Mouse (Mus musculus): ENCODE data around the gene Slc9a9. TPM values are rescaled to one million over a fixed set of nuclear protein-coding genes. Genes with fewer than 3 reads are reported as not detected.

Slc9a9 gene
- polyA plus RNA-seq, 2 experiments, result 3.7 to 5.1 TPM

DNA sequence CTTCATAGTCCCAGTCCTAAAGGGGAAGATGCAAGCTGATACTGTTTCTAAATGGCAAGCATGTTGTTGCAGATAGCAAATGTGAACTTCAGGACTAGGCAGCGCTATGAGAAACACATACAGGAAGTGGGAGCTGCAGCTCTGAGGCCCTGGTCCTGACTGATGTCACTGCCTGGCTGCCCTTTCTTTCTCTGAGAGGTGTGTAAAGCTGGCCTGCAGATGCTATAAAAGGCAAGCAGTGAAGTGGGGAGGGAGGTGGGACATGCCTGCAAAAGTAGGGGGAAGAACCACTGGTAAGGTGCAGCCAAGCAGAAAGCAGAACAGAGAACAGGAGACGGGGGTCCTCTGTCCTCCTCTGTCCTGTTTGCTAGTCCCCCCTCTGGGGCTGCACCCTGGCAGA, 285.9 kb downstream of the Slc9a9 start:
- no peaks in the 10 kb centered on the region for H3K4me1 ChIP-seq (ENCODE audit: control insufficient read depth, insufficient read depth, low read length)
- H3K4me2 ChIP-seq (replicated peaks; ENCODE audit: low read depth, low read length, severe bottlenecking), result no peak overlapping the region
- no peak for DNase-seq (ENCODE audit: low spot score)
- H3K27me3 ChIP-seq (ENCODE audit: control insufficient read depth, insufficient read depth, low read length), result no peaks in the 10 kb centered on the region
- no peak overlapping the region for H3K27ac ChIP-seq (replicated peaks; ENCODE audit: low read depth, low read length)
- no peak overlapping the region for H3K9ac ChIP-seq (ENCODE audit: low read depth, low read length, severe bottlenecking)
- no peak overlapping the region for H3K4me3 ChIP-seq (replicated peaks; ENCODE audit: low read length)
- no peaks in the 10 kb centered on the region for H3K36me3 ChIP-seq (ENCODE audit: control insufficient read depth, insufficient read depth, low read length)
- no peak for TF ChIP-seq POLR2A (IDR thresholded peaks at IDR 0.05; ENCODE audit: borderline replicate concordance, extremely low read depth, insufficient read depth, insufficient read length)
- ATAC-seq (ENCODE audit: low FRiP score, low read depth), result no peak
- H3K9me3 ChIP-seq (ENCODE audit: control insufficient read depth, low read length), result no peaks in the 10 kb centered on the region
- WGBS, result 41% methylated on average over 2 of the region's 2 CpGs

GRCm38 (mm10) chr9:94958382-94958781, 288.7 kb downstream of the Slc9a9 start:
- no peak overlapping the region for H3K4me3 ChIP-seq (replicated peaks; ENCODE audit: low read length)
- 60% methylated on average over 2 of the region's 2 CpGs for WGBS
- no peaks in the 10 kb centered on the region for H3K36me3 ChIP-seq (ENCODE audit: control insufficient read depth, insufficient read depth, low read length)
- ATAC-seq (ENCODE audit: low FRiP score, low read depth) (no peak), DNase-seq (ENCODE audit: low spot score) (no peak)
- H3K4me1 ChIP-seq (ENCODE audit: control insufficient read depth, insufficient read depth, low read length), result no peaks in the 10 kb centered on the region
- no peak overlapping the region for H3K9ac ChIP-seq (ENCODE audit: low read depth, low read length, severe bottlenecking)
- no peaks in the 10 kb centered on the region for H3K27me3 ChIP-seq (ENCODE audit: control insufficient read depth, insufficient read depth, low read length)
- H3K27ac ChIP-seq (replicated peaks; ENCODE audit: low read depth, low read length), result no peak overlapping the region
- no peak overlapping the region for H3K4me2 ChIP-seq (replicated peaks; ENCODE audit: low read depth, low read length, severe bottlenecking)
- H3K9me3 ChIP-seq (ENCODE audit: control insufficient read depth, low read length), result no peaks in the 10 kb centered on the region
- no peak for TF ChIP-seq POLR2A (IDR thresholded peaks at IDR 0.05; ENCODE audit: borderline replicate concordance, extremely low read depth, insufficient read depth, insufficient read length)

DNA sequence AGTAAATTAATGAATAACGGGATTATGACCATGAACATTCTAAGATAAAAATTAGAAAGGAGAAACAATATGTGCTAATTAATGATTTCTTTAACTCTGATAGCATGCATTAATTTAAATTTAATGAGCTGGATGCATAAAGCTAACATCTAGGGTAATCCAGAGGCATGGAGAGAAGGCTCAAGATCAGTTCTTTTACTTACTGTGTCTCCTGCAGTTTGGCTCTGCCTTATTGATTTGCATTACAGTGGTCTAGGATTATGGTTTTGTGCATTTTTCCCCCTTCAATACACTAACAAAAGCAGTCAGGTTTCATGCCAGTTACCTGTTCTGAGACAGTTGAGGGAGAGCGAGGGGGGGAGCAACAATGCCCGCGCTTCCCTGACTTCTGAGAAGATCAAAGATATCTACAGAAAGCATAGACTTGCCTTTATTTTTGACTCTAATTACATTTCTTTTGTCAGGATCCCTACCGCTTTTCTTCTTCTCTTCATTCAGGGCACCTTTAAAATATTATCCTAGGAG, 298.9 kb downstream of the Slc9a9 start:
- WGBS, result 88% methylated on average over 5 of the region's 5 CpGs
- Histone ChIP-seq H3K36me3 (ENCODE audit: control insufficient read depth, insufficient read depth, low read length) (no peaks in the 10 kb centered on the region), H3K9me3 (ENCODE audit: control insufficient read depth, low read length) (no peaks in the 10 kb centered on the region), H3K27me3 (ENCODE audit: control insufficient read depth, insufficient read depth, low read length) (no peaks in the 10 kb centered on the region), H3K4me2 (replicated peaks; ENCODE audit: low read depth, low read length, severe bottlenecking) (no peak overlapping the region), H3K4me3 (replicated peaks; ENCODE audit: low read length) (no peak overlapping the region), H3K27ac (replicated peaks; ENCODE audit: low read depth, low read length) (no peak overlapping the region), H3K4me1 (ENCODE audit: control insufficient read depth, insufficient read depth, low read length) (no peaks in the 10 kb centered on the region), H3K9ac (ENCODE audit: low read depth, low read length, severe bottlenecking) (no peak overlapping the region)
- DNase-seq (ENCODE audit: low spot score) (no peak), ATAC-seq (ENCODE audit: low FRiP score, low read depth) (no peak)
- no peak for TF ChIP-seq POLR2A (IDR thresholded peaks at IDR 0.05; ENCODE audit: borderline replicate concordance, extremely low read depth, insufficient read depth, insufficient read length)

- H3K4me2 ChIP-seq (replicated peaks; ENCODE audit: low read depth, low read length, severe bottlenecking), result no peak overlapping the region
- TF ChIP-seq POLR2A (IDR thresholded peaks at IDR 0.05; ENCODE audit: borderline replicate concordance, extremely low read depth, insufficient read depth, insufficient read length), result no peak
- no peak overlapping the region for H3K9ac ChIP-seq (ENCODE audit: low read depth, low read length, severe bottlenecking)
- no peaks in the 10 kb centered on the region for H3K4me1 ChIP-seq (ENCODE audit: control insufficient read depth, insufficient read depth, low read length)
- H3K36me3 ChIP-seq (ENCODE audit: control insufficient read depth, insufficient read depth, low read length), result no peaks in the 10 kb centered on the region
- DNase-seq (ENCODE audit: low spot score), result no peak
- 43% methylated on average over 1 of the region's 1 CpGs for WGBS
- H3K27ac ChIP-seq (replicated peaks; ENCODE audit: low read depth, low read length), result no peak overlapping the region
- no peaks in the 10 kb centered on the region for H3K9me3 ChIP-seq (ENCODE audit: control insufficient read depth, low read length)
- ATAC-seq (ENCODE audit: low FRiP score, low read depth), result no peak
- H3K4me3 ChIP-seq (replicated peaks; ENCODE audit: low read length), result no peak overlapping the region
- no peaks in the 10 kb centered on the region for H3K27me3 ChIP-seq (ENCODE audit: control insufficient read depth, insufficient read depth, low read length)
Observed at GRCm38 (mm10) chr9:94969131-94969530, 299.4 kb downstream of the Slc9a9 start.

- no peak for ATAC-seq (ENCODE audit: low FRiP score, low read depth)
- 71% methylated on average over 2 of the region's 2 CpGs for WGBS
- TF ChIP-seq POLR2A (IDR thresholded peaks at IDR 0.05; ENCODE audit: borderline replicate concordance, extremely low read depth, insufficient read depth, insufficient read length), result no peak
- Histone ChIP-seq H3K27ac (replicated peaks; ENCODE audit: low read depth, low read length) (no peak overlapping the region), H3K9me3 (ENCODE audit: control insufficient read depth, low read length) (no peaks in the 10 kb centered on the region), H3K9ac (ENCODE audit: low read depth, low read length, severe bottlenecking) (no peak overlapping the region), H3K27me3 (ENCODE audit: control insufficient read depth, insufficient read depth, low read length) (no peaks in the 10 kb centered on the region), H3K36me3 (ENCODE audit: control insufficient read depth, insufficient read depth, low read length) (no peaks in the 10 kb centered on the region), H3K4me3 (replicated peaks; ENCODE audit: low read length) (no peak overlapping the region), H3K4me1 (ENCODE audit: control insufficient read depth, insufficient read depth, low read length) (no peaks in the 10 kb centered on the region), H3K4me2 (replicated peaks; ENCODE audit: low read depth, low read length, severe bottlenecking) (no peak overlapping the region)
- no peak for DNase-seq (ENCODE audit: low spot score)
Observed at GRCm38 (mm10) chr9:94972021-94972420, 302.3 kb downstream of the Slc9a9 start.

DNA sequence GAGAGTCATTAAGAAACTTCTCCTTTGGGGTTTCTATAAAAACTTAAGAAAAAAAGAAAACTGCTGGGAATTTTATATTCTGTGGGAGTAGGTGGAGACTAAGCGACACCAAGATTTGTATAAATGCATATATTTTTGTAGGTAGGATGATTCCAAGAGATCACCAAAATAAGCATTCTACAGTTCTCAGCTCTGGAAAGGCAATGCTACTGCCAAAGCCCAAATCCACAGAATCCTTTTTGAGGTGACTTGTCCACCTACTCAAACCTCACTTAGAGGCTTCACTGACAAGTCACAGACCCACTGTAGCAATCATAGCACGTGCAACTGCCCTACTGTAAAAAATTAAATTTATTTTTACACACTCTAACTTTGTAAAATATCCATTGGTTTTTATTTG, 303.0 kb downstream of the Slc9a9 start:
- 83% methylated on average over 2 of the region's 2 CpGs for WGBS
- DNase-seq (ENCODE audit: low spot score), result no peak

More for the DNA sequence above, 303.0 kb downstream of the Slc9a9 start:
- no peaks in the 10 kb centered on the region for H3K27me3 ChIP-seq (ENCODE audit: control insufficient read depth, insufficient read depth, low read length)
- H3K4me1 ChIP-seq (ENCODE audit: control insufficient read depth, insufficient read depth, low read length), result no peaks in the 10 kb centered on the region
- ATAC-seq (ENCODE audit: low FRiP score, low read depth), result no peak
- no peak for TF ChIP-seq POLR2A (IDR thresholded peaks at IDR 0.05; ENCODE audit: borderline replicate concordance, extremely low read depth, insufficient read depth, insufficient read length)
- H3K36me3 ChIP-seq (ENCODE audit: control insufficient read depth, insufficient read depth, low read length), result no peaks in the 10 kb centered on the region
- no peak overlapping the region for H3K27ac ChIP-seq (replicated peaks; ENCODE audit: low read depth, low read length)
- no peaks in the 10 kb centered on the region for H3K9me3 ChIP-seq (ENCODE audit: control insufficient read depth, low read length)
- no peak overlapping the region for H3K9ac ChIP-seq (ENCODE audit: low read depth, low read length, severe bottlenecking)
- no peak overlapping the region for H3K4me2 ChIP-seq (replicated peaks; ENCODE audit: low read depth, low read length, severe bottlenecking)
- H3K4me3 ChIP-seq (replicated peaks; ENCODE audit: low read length), result no peak overlapping the region
